Mouse (Mus musculus) embryonic facial prominence, embryonic 11.5 days (tissue): ENCODE results near the gene Kcnt2. TPM values are rescaled to one million over a fixed set of nuclear protein-coding genes. Genes with fewer than 3 reads are reported as not detected.

Experiments used
- ATAC-seq: fragments of 200-750 bp; cut with Nextera tagmentation; replicated peaks from 2 replicates; pipeline ENCODE4 v1.8.0; 2017; ENCODE audit warnings: low read depth; ENCODE audit not compliant: insufficient number of reproducible peaks, low FRiP score, low TSS enrichment
- DNase-seq: peaks from one replicate; pipeline ENCODE4 v3.0.0-alpha.2; 2015; ENCODE audit warnings: low spot score
- H3K27ac ChIP-seq: fragments of 300-500 bp; sonication (generic); replicated peaks from 2 replicates; pipeline ENCODE4 v1.5.1; 2014; ENCODE audit warnings: mild to moderate bottlenecking, low read depth, low read length, control low read depth
- H3K27me3 ChIP-seq: fragments of 300-500 bp; sonication (generic); 2 replicates; pipeline ENCODE4 v1.6.1; 2014; ENCODE audit warnings: mild to moderate bottlenecking, low read length, moderate library complexity, mixed read lengths; ENCODE audit not compliant: control insufficient read depth, insufficient read depth
- H3K36me3 ChIP-seq: fragments of 300-500 bp; sonication (generic); replicated peaks from 2 replicates; pipeline ENCODE4 v1.6.1; 2014; ENCODE audit warnings: low read depth, mild to moderate bottlenecking, low read length, moderate library complexity, mixed read lengths; ENCODE audit not compliant: control insufficient read depth, insufficient read depth
- H3K4me1 ChIP-seq: fragments of 300-500 bp; sonication (generic); 2 replicates; pipeline ENCODE4 v1.6.1; 2014; ENCODE audit warnings: low read length, mixed read lengths; ENCODE audit not compliant: control insufficient read depth, insufficient read depth
- H3K4me2 ChIP-seq: fragments of 300-500 bp; sonication (generic); 2 replicates; pipeline ENCODE4 v1.6.1; 2014; ENCODE audit warnings: low read depth, mild to moderate bottlenecking, control low read depth, low read length, moderate library complexity
- H3K4me3 ChIP-seq: fragments of 300-500 bp; sonication (generic); 2 replicates; pipeline ENCODE4 v1.5.1; 2014; ENCODE audit warnings: low read depth, low read length, control low read depth
- H3K9ac ChIP-seq: fragments of 300-500 bp; sonication (generic); replicated peaks from 2 replicates; pipeline ENCODE4 v1.6.1; 2014; ENCODE audit warnings: mild to moderate bottlenecking, control low read depth, low read length
- H3K9me3 ChIP-seq: fragments of 300-500 bp; sonication (generic); replicated peaks from 2 replicates; pipeline ENCODE4 v1.6.1; 2016; ENCODE audit warnings: mild to moderate bottlenecking, low read length, inconsistent platforms, mixed read lengths; ENCODE audit not compliant: control insufficient read depth
- WGBS: fragments of 180-500 bp; shearing (Covaris S2); extraction: QIAGEN DNeasy Blood & Tissue Kit; methylation state at CpG from one replicate; pipeline ENCODE4 v1.1.7; 2014; 5-methylcytosine and 5-hydroxymethylcytosine counted together
- polyA plus RNA-seq: library from polyadenylated mRNA; unstranded; fragments of >200 nt; fragmentation: Nextera tagmentation; extraction: Ambion mirVana; gene quantifications from 2 replicates; pipeline ENCODE4 v1.2.1, GENCODE M21; 2014

Kcnt2 gene
- polyA plus RNA-seq, 1 experiment from 2014 or later: 0.56 TPM

- WGBS: 91% methylated on average over 3 of the region's 3 CpGs
- no peaks in the 10 kb centered on the region for H3K4me1 ChIP-seq
- no peak overlapping the region for H3K4me2 ChIP-seq
- H3K9ac ChIP-seq: no peak overlapping the region
- no peaks in the 10 kb centered on the region for H3K36me3 ChIP-seq
- H3K9me3 ChIP-seq: no peaks in the 10 kb centered on the region
- ATAC-seq (no peak), DNase-seq (no peak)
- no peaks in the 10 kb centered on the region for H3K27me3 ChIP-seq
- no peak overlapping the region for H3K4me3 ChIP-seq
- H3K27ac ChIP-seq: no peak overlapping the region
Observed at GRCm38 (mm10) chr1:140325088-140325487, 79.1 kb downstream of the Kcnt2 start.

- ATAC-seq: no peak
- Histone ChIP-seq H3K4me1 (no peaks in the 10 kb centered on the region), H3K27me3 (no peaks in the 10 kb centered on the region), H3K27ac (no peak overlapping the region), H3K36me3 (no peaks in the 10 kb centered on the region), H3K4me2 (no peak overlapping the region), H3K9me3 (no peaks in the 10 kb centered on the region), H3K4me3 (no peak overlapping the region), H3K9ac (no peak overlapping the region)
- 75% methylated on average over 3 of the region's 3 CpGs for WGBS
- DNase-seq: no peak
Observed at GRCm38 (mm10) chr1:140326709-140327108, 80.8 kb downstream of the Kcnt2 start.

- H3K27ac ChIP-seq: no peak overlapping the region
- no peak overlapping the region for H3K4me3 ChIP-seq
- ATAC-seq: no peak
- no peak for DNase-seq
- whole genome bisulfite sequencing: 85% methylated on average over 3 of the region's 3 CpGs
- no peaks in the 10 kb centered on the region for H3K27me3 ChIP-seq
- H3K4me2 ChIP-seq: no peak overlapping the region
- H3K4me1 ChIP-seq: no peaks in the 10 kb centered on the region
- no peaks in the 10 kb centered on the region for H3K36me3 ChIP-seq
- H3K9me3 ChIP-seq: no peaks in the 10 kb centered on the region
- H3K9ac ChIP-seq: no peak overlapping the region
Observed at GRCm38 (mm10) chr1:140333702-140334101, 87.7 kb downstream of the Kcnt2 start.

GRCm38 (mm10) chr1:140338417-140338816, 92.5 kb downstream of the Kcnt2 start:
- H3K9me3 ChIP-seq: no peaks in the 10 kb centered on the region
- H3K27me3 ChIP-seq: no peaks in the 10 kb centered on the region
- no peak overlapping the region for H3K27ac ChIP-seq
- H3K36me3 ChIP-seq: no peaks in the 10 kb centered on the region
- ATAC-seq: no peak
- H3K4me3 ChIP-seq: no peak overlapping the region
- DNase-seq: no peak
- H3K4me2 ChIP-seq: no peak overlapping the region
- H3K4me1 ChIP-seq: no peaks in the 10 kb centered on the region
- no peak overlapping the region for H3K9ac ChIP-seq

GRCm38 (mm10) chr1:140339368-140339767, 93.4 kb downstream of the Kcnt2 start:
- ATAC-seq (no peak), DNase-seq (no peak)
- Histone ChIP-seq H3K27me3 (no peaks in the 10 kb centered on the region), H3K36me3 (no peaks in the 10 kb centered on the region), H3K9me3 (no peaks in the 10 kb centered on the region), H3K4me1 (no peaks in the 10 kb centered on the region), H3K4me3 (no peak overlapping the region), H3K27ac (no peak overlapping the region), H3K9ac (no peak overlapping the region), H3K4me2 (no peak overlapping the region)
- 74% methylated on average over 4 of the region's 4 CpGs for WGBS

- no peaks in the 10 kb centered on the region for H3K36me3 ChIP-seq
- H3K4me3 ChIP-seq: no peak overlapping the region
- DNase-seq (peak; percentile 66), ATAC-seq (no peak)
- no peaks in the 10 kb centered on the region for H3K9me3 ChIP-seq
- H3K27ac ChIP-seq: no peak overlapping the region
- H3K4me1 ChIP-seq: no peaks in the 10 kb centered on the region
- no peaks in the 10 kb centered on the region for H3K27me3 ChIP-seq
- H3K9ac ChIP-seq: no peak overlapping the region
- WGBS: 44% methylated on average over 2 of the region's 2 CpGs
- no peak overlapping the region for H3K4me2 ChIP-seq
Observed at GRCm38 (mm10) chr1:140364787-140365186, 118.8 kb downstream of the Kcnt2 start.

- WGBS: 85% methylated on average over 1 of the region's 1 CpGs
- Histone ChIP-seq H3K4me2 (no peak overlapping the region), H3K27ac (no peak overlapping the region), H3K4me3 (no peak overlapping the region), H3K4me1 (no peaks in the 10 kb centered on the region), H3K9me3 (no peaks in the 10 kb centered on the region), H3K27me3 (no peaks in the 10 kb centered on the region), H3K36me3 (no peaks in the 10 kb centered on the region), H3K9ac (no peak overlapping the region)
- ATAC-seq (no peak), DNase-seq (no peak)
Observed at GRCm38 (mm10) chr1:140373532-140373931, 127.6 kb downstream of the Kcnt2 start.

- H3K36me3 ChIP-seq: no peaks in the 10 kb centered on the region
- no peak overlapping the region for H3K9ac ChIP-seq
- no peaks in the 10 kb centered on the region for H3K27me3 ChIP-seq
- no peak overlapping the region for H3K4me2 ChIP-seq
- no peaks in the 10 kb centered on the region for H3K4me1 ChIP-seq
- ATAC-seq (no peak), DNase-seq (no peak)
- 56% methylated on average over 2 of the region's 2 CpGs for WGBS
- H3K9me3 ChIP-seq: no peaks in the 10 kb centered on the region
- H3K4me3 ChIP-seq: no peak overlapping the region
- no peak overlapping the region for H3K27ac ChIP-seq
Observed at GRCm38 (mm10) chr1:140378791-140379190, 132.8 kb downstream of the Kcnt2 start.
